Mouse (Mus musculus) spleen, adult 18-20 months (tissue): Measurements from ENCODE around the gene Bcas3.

Experiments
- DNase-seq, 2 experiments: peaks; one replicate each; pipeline ENCODE4 v3.0.0; 2022; ENCODE audit warnings: mixed read lengths in 2 of 2

Bcas3 gene

DNA sequence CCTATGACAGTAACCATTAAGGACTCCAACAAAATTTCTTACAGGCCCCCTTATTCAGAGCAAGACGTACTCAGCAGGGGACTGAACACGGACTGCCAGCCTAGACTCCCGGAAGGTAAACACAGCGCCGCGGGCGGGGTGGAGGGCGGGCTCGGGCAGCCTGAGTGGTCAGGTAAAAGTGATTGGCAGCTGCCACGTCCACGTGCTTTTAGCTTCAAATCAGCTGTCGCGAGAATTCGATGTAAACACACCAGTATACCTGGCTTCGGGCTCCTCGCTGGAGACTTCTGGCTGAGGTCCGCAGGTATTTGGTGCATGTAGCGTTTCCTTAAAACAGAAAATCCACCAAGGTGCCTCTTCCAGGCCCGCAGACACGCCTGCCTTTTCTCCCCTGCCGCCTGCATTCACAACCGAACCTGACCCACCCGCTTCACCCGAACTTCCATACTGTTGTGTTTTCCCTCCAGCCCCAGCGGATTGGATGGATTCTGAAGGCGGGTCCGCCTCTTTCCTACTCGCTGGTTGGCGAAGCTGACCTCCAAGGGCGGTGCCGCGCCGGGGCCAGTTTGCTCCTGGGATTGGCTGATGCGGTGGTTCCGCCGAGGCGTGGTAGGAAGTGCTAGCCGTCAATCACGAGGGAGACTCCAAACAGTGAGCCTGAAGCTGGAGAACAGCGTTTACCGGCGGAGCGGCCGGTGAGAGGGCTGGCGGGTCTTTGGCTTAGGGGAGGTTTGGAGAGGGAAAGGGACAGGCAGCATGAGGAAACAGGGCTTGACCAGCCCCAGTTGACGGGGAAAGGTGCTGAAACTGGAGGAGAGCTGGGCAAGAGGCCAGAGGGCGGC lies at the start of gene Bcas3:
TSS of gene Bcas3 (plus strand) at position 629 of the 842 bp plus-strand sequence.
- peak; percentile 92 to 96 for DNase-seq

DNA sequence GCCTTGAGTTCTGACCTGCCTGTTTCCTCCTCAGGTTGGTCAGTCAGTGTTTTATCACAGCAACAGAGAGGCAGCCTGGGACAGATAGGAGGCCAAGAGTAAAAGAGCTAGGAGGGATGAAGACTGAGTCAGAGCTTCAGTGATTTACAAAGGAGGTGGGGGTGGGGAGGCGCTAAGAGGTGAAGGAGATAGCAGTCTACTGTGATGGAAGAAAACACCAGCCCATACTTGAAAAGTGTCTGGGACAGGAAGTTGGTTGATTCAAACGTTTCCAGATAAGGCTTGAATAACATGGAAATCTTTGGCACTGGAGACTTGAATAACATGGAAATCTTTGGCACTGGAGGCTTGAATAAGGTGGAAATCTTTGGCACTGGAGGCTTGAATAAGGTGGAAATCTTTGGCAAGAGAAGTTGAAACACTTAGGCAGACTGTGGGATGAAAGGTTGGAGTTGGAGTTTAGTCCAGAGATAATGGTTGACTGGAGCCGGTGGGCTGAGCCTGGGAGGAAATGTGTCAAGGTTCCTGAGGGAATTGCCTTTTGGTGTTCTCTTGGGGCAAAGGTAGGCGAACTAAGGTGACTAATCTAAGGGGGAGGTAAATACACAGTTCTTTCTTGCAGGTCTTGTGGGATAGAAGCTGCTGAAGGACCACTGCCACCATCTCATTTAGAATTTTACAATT lies 46.2 kb upstream of the Bcas3 start:
- no peak for DNase-seq

GRCm38 (mm10) chr11:85308799-85309198 lies 44.2 kb upstream of the Bcas3 start:
- DNase-seq, result peak in 1 of 2 experiments; percentile 13

GRCm38 (mm10) chr11:85310407-85310712 lies 42.6 kb upstream of the Bcas3 start:
- no peak for DNase-seq

DNA sequence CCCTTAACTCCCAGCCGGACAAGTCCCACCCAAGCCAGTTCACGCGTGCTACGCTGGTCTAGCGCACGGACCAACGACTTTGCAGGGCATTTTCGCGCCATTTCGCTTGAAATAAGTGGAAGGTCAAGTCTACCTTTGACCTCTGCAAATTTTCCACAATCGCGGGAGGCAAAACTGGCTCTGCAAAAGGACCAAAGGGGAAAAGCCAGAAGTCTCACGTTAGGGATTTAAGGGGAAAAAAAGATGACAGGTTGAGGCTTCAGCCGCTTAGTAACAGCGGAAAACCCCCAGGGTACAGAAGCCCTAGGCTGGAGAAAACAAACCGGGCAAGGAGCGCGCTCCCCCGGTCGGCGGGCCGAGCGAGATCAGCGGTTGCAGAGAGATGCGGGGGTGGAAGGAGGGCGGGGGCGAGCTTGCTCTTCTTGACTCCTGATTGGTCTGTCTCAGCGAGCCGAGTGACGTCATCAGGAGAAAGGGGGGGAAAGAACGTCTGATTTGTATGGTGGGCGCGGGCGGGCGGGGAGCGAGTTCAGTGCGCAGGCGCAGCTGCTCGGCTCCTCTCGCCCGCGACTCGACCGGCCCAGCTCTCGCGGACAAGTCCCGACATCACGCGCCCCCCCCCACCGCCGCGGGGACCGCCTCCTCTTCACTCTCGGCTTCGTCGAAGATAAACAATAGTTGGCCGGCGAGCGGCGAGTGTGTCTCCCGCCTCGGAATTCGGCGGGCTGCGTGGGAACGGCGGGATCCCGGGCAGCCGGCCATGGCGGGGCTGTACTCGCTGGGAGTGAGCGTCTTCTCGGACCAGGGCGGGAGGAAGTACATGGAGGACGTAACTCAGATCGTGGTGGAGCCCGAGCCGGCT lies 42.0 kb upstream of the Bcas3 start, which contains the start of gene Ppm1d:
TSS of gene Ppm1d (plus strand) at position 532 of the 862 bp plus-strand sequence.
- DNase-seq, result peak; percentile 93 to 96

DNA sequence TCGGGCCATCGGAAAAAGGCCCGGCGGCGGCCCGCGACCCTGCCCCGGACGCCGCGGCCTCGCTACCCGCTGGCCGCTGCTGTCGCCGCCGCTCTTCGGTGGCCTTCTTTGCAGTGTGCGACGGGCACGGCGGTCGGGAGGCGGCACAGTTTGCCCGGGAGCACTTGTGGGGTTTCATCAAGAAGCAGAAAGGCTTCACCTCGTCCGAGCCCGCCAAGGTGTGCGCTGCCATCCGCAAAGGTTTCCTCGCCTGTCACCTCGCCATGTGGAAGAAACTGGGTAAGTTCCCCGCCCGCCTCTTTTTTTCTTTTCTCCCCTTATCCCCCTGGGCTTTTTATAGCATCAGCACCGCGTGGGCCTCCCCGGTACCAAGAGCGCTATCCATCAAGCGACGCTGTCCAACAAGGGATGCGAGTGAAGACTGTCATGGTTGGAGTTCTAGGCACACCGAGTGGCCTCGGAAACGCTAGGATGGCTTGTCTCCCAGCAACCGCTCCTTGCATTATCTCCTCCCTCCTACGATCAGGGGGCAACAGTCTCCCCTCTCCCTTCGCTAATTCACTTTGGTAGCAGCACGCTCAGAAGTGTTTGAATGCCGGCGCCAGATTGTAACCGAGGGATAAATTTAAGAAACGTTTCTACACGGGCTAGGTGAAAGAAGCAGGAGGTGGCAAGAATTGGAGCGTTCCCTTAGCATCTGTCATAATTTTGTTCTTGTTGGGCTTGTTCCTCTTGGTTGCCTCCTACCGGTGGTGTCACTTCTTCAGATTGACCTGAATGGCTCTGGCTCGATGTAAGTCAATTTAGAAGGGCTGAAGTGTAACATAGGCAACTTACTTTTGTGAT lies 41.1 kb upstream of the Bcas3 start:
- DNase-seq, result peak; percentile 7 to 46

GRCm38 (mm10) chr11:85312818-85313217 lies 40.1 kb upstream of the Bcas3 start:
- peak in 1 of 2 experiments; percentile 10 for DNase-seq

- DNase-seq, result no peak
Measured at GRCm38 (mm10) chr11:85313361-85313760, 39.6 kb upstream of the Bcas3 start.

- DNase-seq, result no peak
Measured at GRCm38 (mm10) chr11:85323567-85324330, 29.2 kb upstream of the Bcas3 start.

DNA sequence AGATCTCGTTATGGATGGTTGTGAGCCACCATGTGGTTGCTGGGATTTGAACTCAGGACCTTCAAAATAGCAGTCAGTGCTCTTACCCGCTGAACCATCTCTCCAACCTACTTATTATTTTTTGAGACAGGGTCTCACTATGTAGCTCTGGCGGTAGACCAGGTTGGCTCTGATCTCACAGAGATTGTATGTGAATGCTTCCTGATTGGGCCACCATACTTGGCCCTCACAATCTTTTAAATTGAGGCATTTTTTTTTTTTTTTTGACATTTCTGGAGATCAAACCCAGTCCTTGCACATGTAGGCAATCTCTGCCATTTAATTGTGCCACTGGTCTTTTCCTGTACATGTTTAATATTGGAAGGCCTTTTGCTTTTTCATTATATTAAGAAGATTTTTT lies 24.2 kb upstream of the Bcas3 start:
- no peak for DNase-seq

DNA sequence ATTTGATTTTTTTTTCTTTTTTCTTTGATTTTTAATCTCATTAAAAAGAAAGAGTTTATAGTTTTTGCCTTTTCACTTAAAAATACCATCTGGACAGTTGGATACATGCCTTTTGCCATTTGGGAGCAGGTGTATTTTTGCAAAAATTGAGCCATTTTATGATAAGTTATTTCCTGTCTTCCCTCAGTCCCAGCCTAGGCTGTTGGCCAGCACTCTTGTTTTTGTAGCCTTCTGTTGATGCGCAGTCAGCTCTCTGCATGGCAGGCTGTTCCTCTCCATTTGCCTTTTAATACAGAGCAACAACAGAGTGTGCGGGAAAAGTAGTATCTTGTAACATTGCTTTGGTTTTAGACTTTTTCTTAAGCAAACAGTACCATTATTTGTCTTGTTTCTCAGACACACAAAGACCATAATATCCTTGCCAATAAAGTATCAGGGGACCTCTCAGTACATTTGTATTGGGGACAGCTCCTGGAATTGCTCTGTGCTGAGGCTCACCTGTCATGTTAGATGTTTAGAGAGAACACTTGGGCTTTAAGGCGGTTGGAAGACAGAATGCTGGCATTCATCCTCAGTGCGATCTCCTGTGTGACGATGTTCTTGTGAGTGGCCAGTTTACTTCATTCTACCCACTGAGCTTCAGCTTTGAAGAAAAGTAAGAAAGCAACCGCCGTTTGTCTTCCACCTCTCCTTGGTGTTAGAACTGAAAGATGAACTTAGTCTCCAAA lies 23.6 kb upstream of the Bcas3 start:
- no peak for DNase-seq

DNA sequence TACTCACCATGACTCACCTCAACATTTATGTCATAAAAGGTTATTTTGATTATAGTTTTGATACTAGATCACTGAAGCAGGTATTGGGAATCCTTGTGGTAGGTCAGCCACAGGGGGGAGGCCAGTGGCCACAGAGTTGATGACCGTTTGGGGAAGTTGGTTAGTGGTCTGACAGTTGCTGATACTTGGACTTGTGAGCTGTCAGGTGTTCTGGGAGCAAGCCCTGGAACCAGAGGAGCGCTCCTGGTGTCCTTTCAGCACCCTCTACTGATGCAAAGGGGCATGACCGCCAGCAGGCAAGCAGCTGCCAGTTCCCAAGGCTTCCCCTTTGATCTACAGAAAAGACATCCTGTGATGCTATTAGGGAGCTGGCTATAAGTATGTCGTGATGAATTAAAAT lies 18.2 kb upstream of the Bcas3 start:
- DNase-seq, result peak in 1 of 2 experiments; percentile 24

DNA sequence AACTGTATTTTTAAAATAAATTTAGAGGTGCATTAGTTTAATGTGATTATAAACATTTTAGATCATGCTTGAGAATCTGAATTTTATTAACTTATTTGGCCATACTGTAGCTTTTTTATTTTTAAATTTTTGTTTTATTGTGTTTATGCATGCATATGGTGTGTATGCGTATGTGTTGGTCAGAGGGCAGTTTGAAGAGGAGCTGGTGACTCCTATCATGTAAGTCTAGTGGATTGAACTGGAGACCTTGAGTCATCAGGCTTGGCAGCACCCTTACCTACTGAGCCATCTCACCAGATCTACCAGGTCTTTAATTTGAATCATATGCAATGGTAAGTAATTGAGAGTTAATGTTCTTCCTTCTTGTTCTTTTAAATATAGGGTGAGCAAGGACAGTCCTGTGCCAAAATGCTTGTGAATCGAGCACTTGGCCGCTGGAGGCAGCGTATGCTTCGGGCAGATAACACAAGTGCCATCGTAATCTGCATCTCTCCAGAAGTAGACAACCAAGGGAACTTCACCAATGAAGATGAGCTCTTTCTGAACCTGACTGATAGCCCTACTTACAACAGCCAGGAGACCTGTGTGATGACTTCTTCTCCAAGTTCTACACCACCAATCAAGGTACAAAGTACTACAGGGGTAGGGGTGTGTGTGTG lies 13.7 kb upstream of the Bcas3 start:
- no peak for DNase-seq

GRCm38 (mm10) chr11:85340070-85340616 lies 12.8 kb upstream of the Bcas3 start:
- DNase-seq, result no peak

GRCm38 (mm10) chr11:85353819-85354218 lies 852 bp downstream of the Bcas3 start:
- no peak for DNase-seq

- no peak for DNase-seq
Measured at GRCm38 (mm10) chr11:85359641-85360040, 6.7 kb downstream of the Bcas3 start.

DNA sequence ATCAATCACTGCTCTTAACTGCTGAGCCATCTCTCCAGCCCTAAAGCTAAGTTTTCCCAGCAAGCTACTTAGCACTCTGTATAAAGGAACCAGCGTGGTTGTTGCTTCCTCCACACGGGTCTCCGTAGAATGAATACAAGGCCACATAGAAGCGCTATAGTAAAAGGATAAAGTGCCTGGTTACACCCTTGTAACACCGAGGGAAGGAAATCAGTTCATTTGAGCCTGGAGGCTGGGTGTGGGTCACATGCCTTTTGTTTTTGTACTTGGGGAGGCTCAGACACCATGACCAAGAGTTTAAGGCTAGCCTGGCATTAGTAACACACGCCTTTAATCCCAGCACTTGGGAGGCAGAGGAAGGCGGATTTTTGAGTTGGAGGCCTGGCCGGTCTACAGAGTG lies 8.7 kb downstream of the Bcas3 start:
- DNase-seq, result no peak

GRCm38 (mm10) chr11:85366168-85366567 lies 13.2 kb downstream of the Bcas3 start:
- no peak for DNase-seq

DNA sequence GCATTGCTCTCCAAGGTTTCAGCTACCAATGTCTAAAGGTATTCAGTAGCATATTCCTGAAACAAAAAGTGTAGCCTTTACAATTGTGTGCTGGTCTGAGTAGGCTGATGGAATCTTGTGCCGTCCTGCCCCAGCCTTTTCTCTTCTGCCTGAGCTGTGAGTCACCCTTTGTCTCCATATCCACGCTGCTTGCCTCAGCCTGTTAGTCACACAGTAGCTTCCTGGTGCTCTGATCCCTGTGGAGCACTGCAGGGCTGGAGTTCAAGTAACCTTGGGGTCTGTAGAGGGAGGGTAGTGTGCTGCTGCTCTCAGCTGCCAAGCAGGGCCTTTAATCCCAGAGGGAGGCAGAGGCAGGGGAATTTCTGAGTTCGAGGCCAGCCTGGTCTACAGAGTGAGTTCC lies 14.9 kb downstream of the Bcas3 start:
- no peak for DNase-seq

- no peak for DNase-seq
Measured at GRCm38 (mm10) chr11:85379091-85379490, 26.1 kb downstream of the Bcas3 start.
